Mouse (Mus musculus) liver, embryonic 14.5 days (tissue): ENCODE results near the gene Atp1a2. TPM values are rescaled to one million over a fixed set of nuclear protein-coding genes. Genes with fewer than 3 reads are reported as not detected.

Source experiments
- ATAC-seq: fragments of 200-750 bp; cut with Nextera tagmentation; 2 replicates; pipeline ENCODE4 v1.8.0; 2017; ENCODE audit warnings: moderate number of reproducible peaks, mild to moderate bottlenecking, moderate library complexity; ENCODE audit not compliant: insufficient read depth
- DNase-seq, 3 experiments: peaks; one replicate each; pipeline ENCODE4 v3.0.0-alpha.2; 2012 to 2013; ENCODE audit warnings: low read depth in 3 of 3, low spot score in 3 of 3
- H3K27ac ChIP-seq: fragments of 300-500 bp; sonication (generic); 2 replicates; pipeline ENCODE4 v1.5.1; 2014; ENCODE audit warnings: moderate library complexity, mild to moderate bottlenecking, control low read depth, inconsistent platforms
- H3K27me3 ChIP-seq: fragments of 300-500 bp; sonication (generic); 2 replicates; pipeline ENCODE4 v1.6.1; 2014; ENCODE audit warnings: mild to moderate bottlenecking, low read length, moderate library complexity; ENCODE audit not compliant: control insufficient read depth, insufficient read depth
- H3K36me3 ChIP-seq: fragments of 300-500 bp; sonication (generic); replicated peaks from 2 replicates; pipeline ENCODE4 v1.6.1; 2014; ENCODE audit warnings: low read depth; ENCODE audit not compliant: control insufficient read depth, insufficient read depth
- H3K4me1 ChIP-seq, 2 experiments: fragments of 200-500 bp in 1 of 2; fragments of 300-500 bp in 1 of 2; sonication (generic) in 1 of 2; replicated peaks; 2 replicates each; pipeline ENCODE4 v1.6.1; 2012 to 2014; ENCODE audit warnings: antibody characterized with exemption in 1 of 2, inconsistent platforms in 1 of 2, low read length in 1 of 2; ENCODE audit not compliant: control insufficient read depth in 2 of 2, insufficient read depth in 2 of 2
- H3K4me2 ChIP-seq: fragments of 300-500 bp; sonication (generic); 2 replicates; pipeline ENCODE4 v1.6.1; 2014; ENCODE audit warnings: low read depth, mild to moderate bottlenecking, control low read depth, moderate library complexity
- H3K4me3 ChIP-seq, 2 experiments: fragments of 200-500 bp in 1 of 2; fragments of 300-500 bp in 1 of 2; sonication (generic) in 1 of 2; 2 replicates each; pipeline ENCODE4 v1.5.1; 2012 to 2014; ENCODE audit warnings: low read depth in 2 of 2, low read length in 2 of 2, mild to moderate bottlenecking in 2 of 2, control low read depth in 1 of 2, inconsistent platforms in 1 of 2, moderate library complexity in 1 of 2; ENCODE audit not compliant: insufficient read depth in 1 of 2
- H3K9ac ChIP-seq: fragments of 300-500 bp; sonication (generic); replicated peaks from 2 replicates; pipeline ENCODE4 v1.6.1; 2014; ENCODE audit warnings: mild to moderate bottlenecking, control low read depth, moderate library complexity
- H3K9me3 ChIP-seq: fragments of 300-500 bp; sonication (generic); 2 replicates; pipeline ENCODE4 v1.6.1; 2016; ENCODE audit warnings: low read length, mixed read lengths; ENCODE audit not compliant: control insufficient read depth
- CTCF ChIP-seq: IDR thresholded peaks from 2 replicates; pipeline ENCODE4 v1.5.1; 2016; ENCODE audit warnings: antibody characterized with exemption, low read depth, control low read depth
- EP300 ChIP-seq: IDR thresholded peaks from 2 replicates; pipeline ENCODE4 v1.6.1; 2016; ENCODE audit warnings: antibody characterized with exemption, low read depth
- WGBS: fragments of 180-500 bp; shearing (Covaris S2); extraction: QIAGEN DNeasy Blood & Tissue Kit; methylation state at CpG from one replicate; pipeline ENCODE4 v1.1.7; 2014; ENCODE audit not compliant: insufficient replicate concordance; 5-methylcytosine and 5-hydroxymethylcytosine counted together
- polyA plus RNA-seq, 2 experiments: library from polyadenylated mRNA; depleted of rRNA in 1 of 2; stranded (reverse) in 1 of 2; unstranded in 1 of 2; fragments of >200 nt; fragmentation: Nextera tagmentation in 1 of 2; extraction: Ambion mirVana in 1 of 2; gene quantifications; 2 replicates each; pipeline versions ENCODE4 v1.2.1 to v1.2.3; 2012 to 2014

Gene Atp1a2
- polyA plus RNA-seq, 2 experiments = 0.01 to 0.10 TPM

DNA sequence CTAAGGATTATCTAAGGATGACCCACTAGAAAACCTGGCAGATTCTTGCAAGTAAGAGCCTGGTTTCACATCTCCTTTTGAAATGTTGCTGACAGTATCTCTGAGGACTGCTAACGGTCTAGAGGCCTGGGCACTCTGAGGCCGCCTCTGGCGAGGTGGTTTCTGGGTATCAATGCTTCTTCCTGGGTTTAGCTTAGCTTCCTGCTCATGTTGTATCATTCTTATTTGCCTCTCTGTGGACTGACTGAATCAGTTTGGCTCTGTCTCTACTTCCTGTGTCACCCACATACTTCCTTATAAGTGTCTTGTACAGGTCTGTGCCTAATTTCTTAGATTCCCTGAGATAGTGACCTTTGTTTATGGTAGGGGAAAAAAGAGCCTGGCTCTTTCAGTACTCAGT lies 20.7 kb downstream of the Atp1a2 start:
- Histone ChIP-seq H3K27me3 (no peaks in the 10 kb centered on the region), H3K36me3 (no peaks in the 10 kb centered on the region), H3K4me3 (no peak overlapping the region), H3K4me2 (no peak overlapping the region), H3K27ac (no peak overlapping the region), H3K9me3 (no peaks in the 10 kb centered on the region), H3K9ac (no peak overlapping the region), H3K4me1 (peaks cover 0 to 2% of the 10 kb centered on the region in 2 experiments; a peak in 1 of 4 replicates)
- 19% methylated on average over 3 of the region's 3 CpGs for WGBS
- no peak for TF ChIP-seq CTCF
- no peak for TF ChIP-seq EP300
- ATAC-seq = no peak
- peak in 1 of 3 experiments; percentile 4 for DNase-seq

DNA sequence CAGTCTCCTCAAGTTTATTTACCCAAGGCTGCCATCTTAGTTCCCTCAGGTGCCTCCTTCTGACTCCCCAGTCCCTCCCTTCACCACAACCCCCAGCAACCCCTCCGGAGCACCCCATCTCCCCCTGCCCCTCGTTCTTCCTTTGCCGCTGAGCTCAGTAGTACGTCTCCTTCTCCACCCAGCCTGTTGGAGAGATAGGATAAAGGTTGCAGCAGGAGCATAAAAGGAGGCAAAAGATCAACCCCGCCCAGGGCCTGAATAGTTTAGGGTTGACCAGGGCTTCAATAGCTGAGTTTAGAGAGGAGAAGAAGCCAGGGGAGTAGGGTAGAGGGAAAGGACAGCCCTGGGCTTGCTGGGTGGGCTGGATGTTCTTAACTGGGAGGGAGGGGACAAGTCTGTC lies 23.3 kb downstream of the Atp1a2 start:
- Histone ChIP-seq H3K4me2 (no peak overlapping the region), H3K9me3 (no peaks in the 10 kb centered on the region), H3K9ac (no peak overlapping the region), H3K27me3 (no peaks in the 10 kb centered on the region), H3K27ac (no peak overlapping the region), H3K4me1 (peaks cover 0 to 2% of the 10 kb centered on the region in 2 experiments; a peak in 1 of 4 replicates), H3K4me3 (no peak overlapping the region), H3K36me3 (no peaks in the 10 kb centered on the region)
- ATAC-seq = no peak
- no peak for TF ChIP-seq CTCF
- no peak for TF ChIP-seq EP300
- DNase-seq = no peak
- WGBS = 47% methylated on average over 5 of the region's 5 CpGs

DNA sequence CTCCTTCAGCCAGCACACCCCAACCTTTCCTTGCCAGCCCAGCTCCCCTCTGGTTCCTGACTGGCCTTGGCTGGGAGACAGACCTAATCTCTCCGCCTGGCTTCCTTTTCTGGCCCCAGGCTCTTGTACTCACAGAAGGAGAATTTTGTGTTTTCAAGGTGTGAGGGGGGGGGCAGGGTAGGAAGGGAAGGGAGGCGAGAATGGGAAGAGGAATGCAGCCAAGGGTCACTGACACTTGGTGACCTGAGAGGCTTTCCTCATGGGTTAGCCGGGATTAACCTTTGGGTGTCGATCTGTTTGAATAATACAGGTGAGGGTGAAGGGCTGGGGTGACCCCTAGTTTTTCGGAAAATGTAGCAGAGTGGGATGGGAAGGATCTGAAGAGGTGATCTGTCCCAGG lies 23.7 kb downstream of the Atp1a2 start:
- WGBS = 44% methylated on average over 5 of the region's 5 CpGs
- H3K4me1 ChIP-seq = peaks cover 0 to 2% of the 10 kb centered on the region in 2 experiments; a peak in 1 of 4 replicates
- no peaks in the 10 kb centered on the region for H3K36me3 ChIP-seq
- H3K27me3 ChIP-seq = no peaks in the 10 kb centered on the region
- H3K4me3 ChIP-seq = no peak overlapping the region
- no peak for ATAC-seq
- no peak overlapping the region for H3K9ac ChIP-seq
- TF ChIP-seq CTCF (no peak), EP300 (no peak)
- H3K27ac ChIP-seq = no peak overlapping the region
- no peaks in the 10 kb centered on the region for H3K9me3 ChIP-seq
- no peak overlapping the region for H3K4me2 ChIP-seq
- no peak for DNase-seq

DNA sequence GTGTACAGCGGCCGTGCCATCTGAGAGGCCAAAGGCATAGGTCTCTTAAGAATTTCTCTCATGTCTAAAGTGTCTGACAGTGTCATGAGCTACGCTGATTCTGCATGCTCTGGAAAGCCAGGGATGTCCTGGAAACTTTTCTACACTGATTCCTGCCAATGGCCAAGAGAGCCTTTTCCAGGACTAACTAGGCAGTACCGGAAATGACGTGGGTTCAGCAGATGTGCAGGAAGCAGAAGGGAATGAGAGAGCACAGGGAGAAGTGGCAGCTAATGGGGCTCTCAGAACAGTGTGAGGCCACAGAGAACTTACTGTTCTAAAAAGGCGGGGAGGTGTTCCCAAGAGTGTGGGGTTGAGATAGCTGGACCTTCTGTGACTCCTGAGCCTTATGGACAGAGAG lies 24.5 kb downstream of the Atp1a2 start:
- no peaks in the 10 kb centered on the region for H3K9me3 ChIP-seq
- no peak overlapping the region for H3K4me3 ChIP-seq
- DNase-seq (no peak), ATAC-seq (no peak)
- WGBS = 64% methylated on average over 6 of the region's 6 CpGs
- H3K9ac ChIP-seq = no peak overlapping the region
- H3K27ac ChIP-seq = no peak overlapping the region
- H3K4me1 ChIP-seq = peaks cover 0 to 2% of the 10 kb centered on the region in 2 experiments; a peak in 1 of 4 replicates
- no peak for TF ChIP-seq CTCF
- TF ChIP-seq EP300 = no peak
- no peaks in the 10 kb centered on the region for H3K27me3 ChIP-seq
- H3K4me2 ChIP-seq = no peak overlapping the region
- no peaks in the 10 kb centered on the region for H3K36me3 ChIP-seq

DNA sequence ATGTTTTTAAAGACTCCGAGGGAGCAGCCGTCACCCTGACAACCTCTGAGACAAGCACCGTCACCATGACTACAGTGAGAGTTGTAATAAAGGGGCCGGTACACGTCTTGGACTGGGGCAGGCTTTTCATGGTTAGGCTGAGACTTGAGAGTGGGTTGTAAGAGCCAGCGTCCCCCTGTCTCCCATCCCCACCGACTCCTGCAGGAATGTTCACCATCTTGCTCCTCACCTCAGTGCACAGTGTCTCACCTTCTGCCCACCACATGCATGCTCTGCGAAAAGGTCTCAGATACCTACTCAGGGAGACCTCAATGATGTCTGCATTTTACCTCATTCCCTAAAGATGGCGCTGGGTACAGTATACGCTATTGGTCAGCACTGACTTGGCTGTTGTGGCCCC lies 26.1 kb downstream of the Atp1a2 start:
- WGBS = 74% methylated on average over 10 of the region's 10 CpGs
- Histone ChIP-seq H3K4me2 (no peak overlapping the region), H3K4me3 (no peak overlapping the region), H3K27me3 (no peaks in the 10 kb centered on the region), H3K27ac (no peak overlapping the region), H3K9ac (no peak overlapping the region), H3K36me3 (no peaks in the 10 kb centered on the region), H3K9me3 (no peaks in the 10 kb centered on the region), H3K4me1 (peaks cover 0 to 1% of the 10 kb centered on the region in 2 experiments; a peak in 1 of 4 replicates)
- DNase-seq (no peak), ATAC-seq (no peak)
- TF ChIP-seq CTCF (no peak), EP300 (no peak)
